Comparison of ENCODE assay signal across 10 mouse cellular contexts in the genomic region with DNA sequence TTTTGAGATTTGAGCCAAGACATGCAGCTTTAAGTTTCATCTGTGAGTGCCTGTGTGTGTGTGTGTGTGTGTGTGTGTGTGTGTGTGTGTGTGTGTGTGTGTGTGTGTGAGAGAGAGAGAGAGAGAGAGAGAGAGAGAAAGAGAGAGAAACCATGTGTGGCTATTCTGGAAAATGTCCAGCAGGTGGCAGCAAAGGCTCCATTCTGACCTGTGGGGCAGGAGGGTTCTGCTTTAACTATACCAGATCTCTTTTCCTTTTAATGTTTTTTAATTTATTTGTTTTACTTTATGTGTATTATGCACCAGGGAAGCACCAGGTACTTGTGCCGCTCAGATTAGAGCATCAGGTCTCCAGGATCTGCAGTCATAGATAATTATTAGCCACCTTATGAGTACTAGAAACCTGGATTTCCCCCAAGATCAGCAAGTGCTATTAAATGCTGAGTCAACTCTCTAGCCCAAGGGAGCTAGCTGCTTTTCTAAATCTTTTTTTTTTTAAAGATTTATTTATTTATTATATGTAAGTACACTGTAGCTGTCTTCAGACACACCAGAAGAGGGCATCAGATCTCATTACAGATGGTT. TPM values are rescaled to one million over a fixed set of nuclear protein-coding genes. Genes with fewer than 3 reads are reported as not detected.
DNase-seq lines count a peak whose midpoint lies in the region; ATAC-seq and TF ChIP-seq lines count a peak whose summit lies in the region.
"Not testable (repeated sequence)": the region's sequence is repeated elsewhere in the genome, so short reads cannot be mapped to it uniquely, and the experiment has no call there.
"Had no signal": no experiment of that assay in that cellular context is flagged by ENCODE, and none has a peak within 500 bp of the region (broad histone marks: within the 10 kb centered on the region; RNA-seq: fewer than 3 reads in every experiment).

No protein-coding gene starts in this region.

- not testable (repeated sequence) for H3K9ac ChIP-seq in heart, postnatal 0 days (replicated peaks; ENCODE audit: low read depth, low read length); liver, adult 2 months (ENCODE audit: low read depth, low read length); neural tube, embryonic 11.5 days (ENCODE audit: low read length)

- not testable (repeated sequence) for H3K27me3 ChIP-seq in heart, postnatal 0 days (ENCODE audit: control insufficient read depth, insufficient read depth, low read length); liver, adult 2 months (ENCODE audit: control insufficient read depth, insufficient read depth, low read length); neural tube, embryonic 11.5 days (ENCODE audit: control insufficient read depth, insufficient read depth, low read length)

- H3K4me2 ChIP-seq in heart, postnatal 0 days (ENCODE audit: low read depth, low read length); neural tube, embryonic 11.5 days (ENCODE audit: low read depth): not testable (repeated sequence)

- peak; percentile 26 to 52 for DNase-seq in CD8-positive naive resting alpha-beta T cell, adult 2 months (ENCODE audit: low read depth in 2 of 2, low spot score in 2 of 2)
- peak; percentile 40 to 65 for DNase-seq in adrenal gland, postnatal 36 days
- DNase-seq in embryo, embryonic 10.5 days (ENCODE audit: low spot score) = peak; percentile 66
- DNase-seq in heart, postnatal 0 days (ENCODE audit: low spot score) = not testable (repeated sequence)
- peak; percentile 43 for DNase-seq in kidney, postnatal 14 days
- peak; percentile 86 for DNase-seq in liver, adult 2 months (ENCODE audit: extremely low read depth, low read depth, low spot score)
- peak; percentile 21 for DNase-seq in neural tube, embryonic 11.5 days (ENCODE audit: low spot score)
- DNase-seq in testis, postnatal 14 days (ENCODE audit: low spot score) = peak; percentile 17

- H3K79me2 ChIP-seq in liver, adult 2 months (ENCODE audit: control insufficient read depth, insufficient read depth, low read length) = not testable (repeated sequence)

- H3K36me3 ChIP-seq in heart, postnatal 0 days (replicated peaks; ENCODE audit: control insufficient read depth, insufficient read depth, low read length); liver, adult 2 months (ENCODE audit: control insufficient read depth, insufficient read depth, low read length); neural tube, embryonic 11.5 days (ENCODE audit: control insufficient read depth, insufficient read depth, low read length): not testable (repeated sequence)

- TF ChIP-seq CTCF in heart, postnatal 0 days (IDR thresholded peaks at IDR 0.05; ENCODE audit: low read depth) = peak; percentile 56
- peak; percentile 71 for TF ChIP-seq CTCF in liver, adult 2 months (IDR thresholded peaks at IDR 0.05; ENCODE audit: low read depth, low read length)

- not testable (repeated sequence) for TF ChIP-seq EP300 in heart, postnatal 0 days (IDR thresholded peaks at IDR 0.05; ENCODE audit: low read depth)

- not testable (repeated sequence) for TF ChIP-seq POLR2A in liver, adult 2 months (IDR thresholded peaks at IDR 0.05; ENCODE audit: extremely low read depth, insufficient read depth, low read length)

- 21% methylated on average over 1 of the region's 1 CpGs for WGBS in heart, postnatal 0 days
- WGBS in liver, adult 2 months = 6% methylated on average over 1 of the region's 1 CpGs
- 17% methylated on average over 1 of the region's 1 CpGs for WGBS in neural tube, embryonic 11.5 days

- H3K27ac ChIP-seq in heart, postnatal 0 days (ENCODE audit: low read depth); liver, adult 2 months (replicated peaks; ENCODE audit: insufficient read depth, low read depth, low read length); neural tube, embryonic 11.5 days (ENCODE audit: low read depth, low read length): not testable (repeated sequence)

- H3K4me3 ChIP-seq in heart, postnatal 0 days (ENCODE audit: low read depth, low read length); liver, adult 2 months (ENCODE audit: insufficient read depth, low read depth, low read length); neural tube, embryonic 11.5 days (ENCODE audit: low read depth, low read length): not testable (repeated sequence)

- not testable (repeated sequence) for H3K4me1 ChIP-seq in heart, postnatal 0 days (ENCODE audit: control insufficient read depth, insufficient read depth); liver, adult 2 months (ENCODE audit: control insufficient read depth, insufficient read depth, low read length); neural tube, embryonic 11.5 days (ENCODE audit: control insufficient read depth, insufficient read depth, low read length)

- H3K9me3 ChIP-seq in heart, postnatal 0 days (replicated peaks; ENCODE audit: control insufficient read depth, low read length); neural tube, embryonic 11.5 days (ENCODE audit: control insufficient read depth, low read length): not testable (repeated sequence)

- ATAC-seq in heart, postnatal 0 days (ENCODE audit: insufficient read depth, low read depth); neural tube, embryonic 11.5 days (ENCODE audit: insufficient read depth, low FRiP score, low TSS enrichment): not testable (repeated sequence)

RNA-seq across cellular contexts. Expression of gene Epp13, which starts 11.6 kb away (rescaled TPM):
- total RNA-seq in adrenal gland, postnatal 36 days (2021) = not detected
- not detected in 2 replicates for total RNA-seq in heart, postnatal 0 days (2014; rRNA removed; ENCODE audit: low replicate concordance)
- polyA plus RNA-seq in heart, postnatal 0 days (2015; fragmentation: Nextera tagmentation; extraction: Ambion mirVana) = not detected in 2 replicates
- not detected in 2 replicates for total RNA-seq in liver, adult 2 months (2014; rRNA removed)
- polyA plus RNA-seq in liver, adult 2 months (2012; rRNA removed) = not detected in 2 replicates
- polyA plus RNA-seq in neural tube, embryonic 11.5 days (2014; fragmentation: Nextera tagmentation; extraction: Ambion mirVana) = not detected in 2 replicates
- total RNA-seq: adrenal gland, adult 8-10 months; layer of hippocampus, adult 18-20 months had no signal

RNA-seq across cellular contexts. Expression of gene Zscan5b, which starts 18.9 kb away (rescaled TPM):
- total RNA-seq in adrenal gland, postnatal 36 days (2021) = not detected
- total RNA-seq in heart, postnatal 0 days (2014; rRNA removed; ENCODE audit: low replicate concordance) = not detected in 2 replicates
- polyA plus RNA-seq in heart, postnatal 0 days (2015; fragmentation: Nextera tagmentation; extraction: Ambion mirVana) = not detected in 2 replicates
- not detected in 2 replicates for total RNA-seq in liver, adult 2 months (2014; rRNA removed)
- polyA plus RNA-seq in liver, adult 2 months (2012; rRNA removed) = not detected in 2 replicates
- polyA plus RNA-seq in neural tube, embryonic 11.5 days (2014; fragmentation: Nextera tagmentation; extraction: Ambion mirVana) = not detected in 2 replicates
- total RNA-seq: adrenal gland, adult 8-10 months; layer of hippocampus, adult 18-20 months had no signal

RNA-seq across cellular contexts. Expression of gene Galp, which starts 44.0 kb away (rescaled TPM):
- not detected for total RNA-seq in adrenal gland, postnatal 36 days (2021)
- not detected in 2 replicates for total RNA-seq in heart, postnatal 0 days (2014; rRNA removed; ENCODE audit: low replicate concordance)
- polyA plus RNA-seq in heart, postnatal 0 days (2015; fragmentation: Nextera tagmentation; extraction: Ambion mirVana) = not detected in 2 replicates
- not detected in 2 replicates for total RNA-seq in liver, adult 2 months (2014; rRNA removed)
- polyA plus RNA-seq in liver, adult 2 months (2012; rRNA removed) = not detected in 2 replicates
- polyA plus RNA-seq in neural tube, embryonic 11.5 days (2014; fragmentation: Nextera tagmentation; extraction: Ambion mirVana) = not detected in 2 replicates
- total RNA-seq: adrenal gland, adult 8-10 months; layer of hippocampus, adult 18-20 months had no signal

RNA-seq across cellular contexts. Expression of gene Zfp667, which starts 45.4 kb away (rescaled TPM):
- 1 to 10 TPM; 5.9 to 9.8 TPM for total RNA-seq in adrenal gland, postnatal 36 days (2021)
- total RNA-seq in heart, postnatal 0 days (2014; rRNA removed; ENCODE audit: low replicate concordance) = 0.95 and 2.7 TPM in 2 replicates
- 3.3 and 4.7 TPM in 2 replicates for polyA plus RNA-seq in heart, postnatal 0 days (2015; fragmentation: Nextera tagmentation; extraction: Ambion mirVana)
- 1.5 and 1.6 TPM in 2 replicates for total RNA-seq in liver, adult 2 months (2014; rRNA removed)
- polyA plus RNA-seq in liver, adult 2 months (2012; rRNA removed) = 0.21 and 0.43 TPM in 2 replicates
- polyA plus RNA-seq in neural tube, embryonic 11.5 days (2014; fragmentation: Nextera tagmentation; extraction: Ambion mirVana) = 11.0 and 14.0 TPM in 2 replicates
